Mouse (Mus musculus) ES-E14 (cell line): ENCODE measurements around the gene Lcn11.

Experiments
- CHD2 ChIP-seq: IDR thresholded peaks from 2 replicates; pipeline ENCODE4 v1.6.1; 2014; ENCODE audit warnings: mild to moderate bottlenecking, low read depth, low read length, inconsistent platforms
- HCFC1 ChIP-seq: IDR thresholded peaks from 2 replicates; pipeline ENCODE4 v1.6.1; 2012; ENCODE audit warnings: low read length, inconsistent platforms, borderline replicate concordance; ENCODE audit not compliant: insufficient read depth
- MAFK ChIP-seq: IDR thresholded peaks from 2 replicates; pipeline ENCODE4 v1.6.1; 2014; ENCODE audit warnings: mild to moderate bottlenecking, low read depth, low read length, inconsistent platforms; ENCODE audit not compliant: insufficient read depth
- ZC3H11A ChIP-seq: IDR thresholded peaks from 2 replicates; pipeline ENCODE4 v1.6.1; 2012; ENCODE audit warnings: low read depth, mild to moderate bottlenecking, inconsistent platforms, low read length, borderline replicate concordance
- ZNF384 ChIP-seq: IDR thresholded peaks from 2 replicates; pipeline ENCODE4 v1.6.1; 2012; ENCODE audit warnings: low read depth, low read length, inconsistent platforms

DNA sequence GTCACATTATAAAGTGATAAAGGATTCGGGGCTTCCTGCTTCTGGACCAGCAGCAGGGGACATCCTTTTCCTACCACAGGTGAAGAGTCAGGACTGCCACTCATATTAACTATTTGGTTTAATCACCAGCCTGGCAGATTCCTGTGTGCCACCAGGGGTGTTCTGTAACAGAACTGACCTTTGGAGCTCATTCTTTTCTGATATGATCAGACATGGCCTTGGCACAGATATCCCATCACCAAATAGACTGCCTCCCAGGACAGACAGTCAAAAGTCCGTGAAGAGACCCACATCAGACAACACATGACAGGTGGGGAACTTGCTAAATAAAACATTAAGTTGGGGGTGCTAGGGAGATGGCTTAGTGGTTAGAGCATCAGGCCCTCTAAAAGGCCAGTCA, 34.9 kb downstream of the Lcn11 start:
- TF ChIP-seq MAFK (no peak), ZNF384 (no peak), CHD2 (no peak), HCFC1 (no peak), ZC3H11A (no peak)
